Mouse (Mus musculus): ENCODE measurements around the gene Ovol3.

- TF ChIP-seq CTCF (IDR thresholded peaks at IDR 0.05; ENCODE audit: low read depth, low read length) (no peak), POLR2A (IDR thresholded peaks at IDR 0.05; ENCODE audit: borderline replicate concordance, low read depth, low read length) (no peak)
Observed at GRCm38 (mm10) chr7:30222205-30222604, 13.3 kb downstream of the Ovol3 start.
